Mouse (Mus musculus) T-cell, adult 2 months (primary cell): Measurements from ENCODE around the gene Otop2.
A peak's percentile ranks its signal among the peaks of the same experiment; 100 is the strongest.

Experiments
- DNase-seq: peaks from one replicate; pipeline ENCODE4 v3.0.0; 2022; ENCODE audit warnings: low spot score

Otop2 gene

GRCm38 (mm10) chr11:115276780-115277603, 30.0 kb upstream of the Otop2 start, which contains the start of gene Fdxr:
TSS of gene Fdxr (minus strand) at chr11:115277050.
- peak; percentile 99 for DNase-seq

GRCm38 (mm10) chr11:115277604-115277975, 29.4 kb upstream of the Otop2 start:
- DNase-seq, result no peak

- DNase-seq, result no peak
Observed at GRCm38 (mm10) chr11:115278176-115278575, 28.8 kb upstream of the Otop2 start.

- DNase-seq, result no peak
Observed at GRCm38 (mm10) chr11:115279726-115280125, 27.2 kb upstream of the Otop2 start.

- DNase-seq, result no peak
Observed at GRCm38 (mm10) chr11:115282295-115282694, 24.7 kb upstream of the Otop2 start.

GRCm38 (mm10) chr11:115282723-115283485, 24.1 kb upstream of the Otop2 start:
- DNase-seq, result no peak

GRCm38 (mm10) chr11:115283486-115283765, 23.5 kb upstream of the Otop2 start:
- no peak for DNase-seq

GRCm38 (mm10) chr11:115283891-115284620, 22.9 kb upstream of the Otop2 start:
- no peak for DNase-seq

- no peak for DNase-seq
Observed at GRCm38 (mm10) chr11:115285282-115285681, 21.7 kb upstream of the Otop2 start.

- no peak for DNase-seq
Observed at GRCm38 (mm10) chr11:115286201-115286993, 20.6 kb upstream of the Otop2 start.

- DNase-seq, result no peak
Observed at GRCm38 (mm10) chr11:115287386-115287785, 19.6 kb upstream of the Otop2 start.

- no peak for DNase-seq
Observed at GRCm38 (mm10) chr11:115288305-115288704, 18.7 kb upstream of the Otop2 start.

GRCm38 (mm10) chr11:115289885-115290284, 17.1 kb upstream of the Otop2 start:
- DNase-seq, result no peak

GRCm38 (mm10) chr11:115290314-115290713, 16.6 kb upstream of the Otop2 start:
- DNase-seq, result no peak

GRCm38 (mm10) chr11:115290919-115291318, 16.0 kb upstream of the Otop2 start:
- DNase-seq, result no peak

GRCm38 (mm10) chr11:115291503-115291902, 15.5 kb upstream of the Otop2 start:
- DNase-seq, result no peak

- no peak for DNase-seq
Observed at GRCm38 (mm10) chr11:115292631-115293375, 14.2 kb upstream of the Otop2 start.

GRCm38 (mm10) chr11:115295939-115296338, 11.0 kb upstream of the Otop2 start:
- DNase-seq, result no peak

- DNase-seq, result no peak
Observed at GRCm38 (mm10) chr11:115296471-115297210, 10.3 kb upstream of the Otop2 start.

- DNase-seq, result peak; percentile 79
Observed at GRCm38 (mm10) chr11:115297214-115297826, 9.6 kb upstream of the Otop2 start, which contains the start of gene Fads6. TSS of gene Fads6 (minus strand) at chr11:115297663.
